Mouse (Mus musculus) bone marrow macrophage, adult 2 months (primary cell): ENCODE results near the gene Selplg. TPM values are rescaled to one million over a fixed set of nuclear protein-coding genes. Genes with fewer than 3 reads are reported as not detected.
"Not testable (repeated sequence)": the region's sequence is repeated elsewhere in the genome, so short reads cannot be mapped to it uniquely, and the experiment has no call there.

Experiments
- H3K27ac ChIP-seq: 2 replicates; pipeline ENCODE4 v1.5.1; 2012; ENCODE audit warnings: low read depth, low read length; ENCODE audit not compliant: insufficient read depth
- H3K4me1 ChIP-seq: 2 replicates; pipeline ENCODE4 v1.6.1; 2012; ENCODE audit warnings: low read length; ENCODE audit not compliant: control insufficient read depth, insufficient read depth
- H3K4me3 ChIP-seq: 2 replicates; pipeline ENCODE4 v1.5.1; 2012; ENCODE audit warnings: mild to moderate bottlenecking, low read length, moderate library complexity; ENCODE audit not compliant: insufficient read depth
- CTCF ChIP-seq: IDR thresholded peaks from 2 replicates; pipeline ENCODE4 v1.5.1; 2012; ENCODE audit warnings: low read depth, mild to moderate bottlenecking, low read length, moderate library complexity
- POLR2A ChIP-seq: IDR thresholded peaks from 2 replicates; pipeline ENCODE4 v1.6.1; 2012; ENCODE audit warnings: mild to moderate bottlenecking, low read depth, low read length, borderline replicate concordance
- polyA plus RNA-seq: library from polyadenylated mRNA; stranded (reverse); fragments of >200 nt; gene quantifications from 2 replicates; pipeline ENCODE4 v1.2.4, GENCODE M21; 2012; ENCODE audit not compliant: missing spikeins, insufficient read depth, insufficient read length

The Selplg gene
- polyA plus RNA-seq, 1 experiment: 365 TPM

DNA sequence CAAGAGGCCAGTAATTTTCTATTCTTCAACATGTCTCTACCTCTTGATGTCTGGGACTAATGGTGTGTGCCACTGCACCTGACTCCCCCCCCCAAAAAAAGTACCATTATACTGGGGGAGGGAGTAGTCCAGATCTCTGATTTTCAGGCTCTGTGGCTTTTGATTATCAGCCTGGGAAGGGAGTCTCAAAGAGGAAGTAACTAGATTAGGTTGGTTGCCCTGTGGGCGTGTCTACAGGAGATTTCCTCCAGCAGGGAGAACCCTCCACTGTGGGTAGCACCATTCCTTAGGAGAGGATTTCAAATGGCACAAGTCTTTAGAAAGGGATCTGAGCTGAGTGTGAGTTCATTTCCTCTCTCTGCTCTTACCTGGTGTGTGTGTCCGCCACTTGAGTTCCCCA, 19.8 kb downstream of the Selplg start:
- Histone ChIP-seq H3K4me1 (peaks cover 10% of the 10 kb centered on the region; the same call in 1 of the 2 replicates), H3K27ac (no peak overlapping the region), H3K4me3 (no peak overlapping the region)
- TF ChIP-seq POLR2A: no peak
- TF ChIP-seq CTCF: no peak

GRCm38 (mm10) chr5:113811824-113812420, 20.5 kb downstream of the Selplg start:
- H3K4me1 ChIP-seq, H3K4me3 ChIP-seq, H3K27ac ChIP-seq: not testable (repeated sequence)

DNA sequence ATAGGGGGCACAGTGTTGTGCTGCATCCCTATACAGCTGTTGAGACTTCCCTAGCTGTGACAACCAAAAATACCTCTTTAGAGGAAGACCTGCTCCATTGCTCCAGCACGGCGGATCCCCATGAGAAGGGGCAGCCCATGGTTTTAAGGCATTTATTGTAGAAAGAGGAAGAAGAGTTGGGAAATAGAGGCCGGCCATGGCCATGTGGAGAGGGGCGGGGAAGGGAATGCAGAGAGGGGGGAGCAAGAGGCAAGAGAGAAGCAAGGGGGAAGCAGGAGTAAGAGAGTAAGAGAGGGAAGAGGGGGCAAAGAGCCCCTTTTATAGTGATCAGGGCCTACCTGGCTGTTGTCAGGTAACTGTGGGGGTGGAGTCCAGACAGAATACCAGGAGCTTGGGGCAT, 22.3 kb downstream of the Selplg start:
- no peak overlapping the region for H3K4me3 ChIP-seq
- no peak overlapping the region for H3K27ac ChIP-seq
- peaks cover 7% of the 10 kb centered on the region; the same call in 1 of the 2 replicates for H3K4me1 ChIP-seq
- TF ChIP-seq CTCF: no peak
- no peak for TF ChIP-seq POLR2A

GRCm38 (mm10) chr5:113808177-113808576, 24.3 kb downstream of the Selplg start:
- Histone ChIP-seq H3K4me1 (peaks cover 7% of the 10 kb centered on the region; the same call in 1 of the 2 replicates), H3K27ac (no peak overlapping the region), H3K4me3 (no peak overlapping the region)
- TF ChIP-seq CTCF (no peak), POLR2A (no peak)

DNA sequence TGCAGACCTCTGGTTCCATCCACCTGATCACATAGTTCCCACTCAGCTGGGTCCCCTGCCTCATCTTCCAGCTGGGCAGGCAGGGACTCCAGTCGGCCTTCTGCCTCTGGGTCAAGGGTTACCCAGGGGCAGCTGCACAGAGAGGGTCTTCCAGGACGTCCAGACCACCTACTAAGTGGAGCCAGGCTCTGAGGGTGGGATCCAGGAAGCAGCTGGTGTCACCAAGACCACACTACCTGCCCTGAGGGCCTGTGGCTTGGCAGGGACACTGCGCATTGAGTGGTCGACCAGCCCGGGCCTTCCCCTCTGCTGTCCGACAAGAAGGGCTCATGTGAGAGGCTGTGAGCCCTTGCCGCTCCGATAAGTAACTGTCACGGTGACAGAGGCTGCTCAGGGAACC, 24.7 kb downstream of the Selplg start:
- no peak for TF ChIP-seq POLR2A
- TF ChIP-seq CTCF: no peak
- Histone ChIP-seq H3K4me1 (peaks cover 7% of the 10 kb centered on the region; the same call in 1 of the 2 replicates), H3K4me3 (no peak overlapping the region), H3K27ac (no peak overlapping the region)

GRCm38 (mm10) chr5:113806414-113806813, 26.0 kb downstream of the Selplg start:
- H3K4me1 ChIP-seq: peaks cover 5% of the 10 kb centered on the region; the same call in 1 of the 2 replicates
- TF ChIP-seq POLR2A (no peak), CTCF (no peak)
- no peak overlapping the region for H3K27ac ChIP-seq
- H3K4me3 ChIP-seq: no peak overlapping the region

- peaks cover 5% of the 10 kb centered on the region; the same call in 1 of the 2 replicates for H3K4me1 ChIP-seq
- no peak overlapping the region for H3K4me3 ChIP-seq
- no peak overlapping the region for H3K27ac ChIP-seq
- TF ChIP-seq CTCF (no peak), POLR2A (no peak)
Observed at GRCm38 (mm10) chr5:113805301-113805700, 27.1 kb downstream of the Selplg start.

DNA sequence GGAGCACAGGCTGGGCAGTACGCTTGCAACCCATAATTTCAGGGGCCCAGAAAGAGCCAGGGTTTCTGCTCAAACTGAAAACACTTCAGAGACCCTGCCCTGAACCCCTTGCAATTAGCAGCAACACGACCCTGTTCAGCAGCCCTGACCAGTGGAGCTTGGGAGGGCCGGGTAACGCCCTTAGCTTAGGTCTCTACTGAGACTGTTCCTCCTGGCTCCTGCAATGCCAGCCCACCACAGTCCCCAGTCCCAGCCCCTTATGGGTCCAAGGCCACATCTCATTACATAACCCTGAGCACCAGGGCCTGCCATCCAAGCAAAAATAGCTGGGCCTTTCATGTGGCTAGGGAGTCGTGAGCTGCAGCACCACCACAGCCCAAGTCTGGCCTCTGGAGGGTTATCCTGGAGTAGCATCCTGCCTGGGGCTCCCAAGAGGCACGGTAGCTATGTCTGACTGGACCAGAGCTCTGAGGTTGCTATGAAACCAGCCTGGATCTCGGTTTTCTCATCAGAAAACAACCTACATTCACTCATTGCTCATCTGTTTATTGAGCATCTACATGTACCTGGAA, 28.0 kb downstream of the Selplg start:
- Histone ChIP-seq H3K27ac (no peak overlapping the region), H3K4me3 (no peak overlapping the region), H3K4me1 (peaks cover 3% of the 10 kb centered on the region; the same call in 1 of the 2 replicates)
- TF ChIP-seq POLR2A (no peak), CTCF (no peak)

- no peak for TF ChIP-seq CTCF
- no peak for TF ChIP-seq POLR2A
- Histone ChIP-seq H3K27ac (no peak within 1 kb of the TSS), H3K4me1 (peaks cover 15% of the 10 kb centered on the region), H3K4me3 (no peak within 1 kb of the TSS)
Observed at GRCm38 (mm10) chr5:113800280-113800679, 32.2 kb downstream of the Selplg start, which contains the start of gene Tmem119. Tmem119 (minus strand) TSS chr5:113800516.

DNA sequence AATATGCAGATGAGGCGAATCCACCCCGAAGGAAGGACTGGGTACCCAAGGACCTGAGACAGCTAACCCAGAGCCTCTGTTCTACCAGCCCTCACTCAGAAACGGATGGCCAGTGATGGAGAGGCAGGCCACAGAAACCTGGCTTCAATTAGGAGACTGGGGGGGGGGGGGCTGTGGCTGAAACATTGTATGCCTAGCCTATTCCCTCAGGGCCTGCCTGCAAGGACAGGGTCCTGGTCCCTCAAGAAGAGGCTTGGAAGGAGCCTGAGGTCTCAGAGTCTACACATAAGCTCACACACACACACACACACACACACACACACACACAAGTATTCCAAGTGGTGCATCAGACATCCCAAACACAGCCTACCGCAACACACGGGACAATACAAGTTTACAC, 32.8 kb downstream of the Selplg start:
- Histone ChIP-seq H3K4me3 (no peak overlapping the region), H3K27ac (no peak overlapping the region), H3K4me1 (peaks cover 15% of the 10 kb centered on the region)
- TF ChIP-seq CTCF (no peak), POLR2A (no peak)

DNA sequence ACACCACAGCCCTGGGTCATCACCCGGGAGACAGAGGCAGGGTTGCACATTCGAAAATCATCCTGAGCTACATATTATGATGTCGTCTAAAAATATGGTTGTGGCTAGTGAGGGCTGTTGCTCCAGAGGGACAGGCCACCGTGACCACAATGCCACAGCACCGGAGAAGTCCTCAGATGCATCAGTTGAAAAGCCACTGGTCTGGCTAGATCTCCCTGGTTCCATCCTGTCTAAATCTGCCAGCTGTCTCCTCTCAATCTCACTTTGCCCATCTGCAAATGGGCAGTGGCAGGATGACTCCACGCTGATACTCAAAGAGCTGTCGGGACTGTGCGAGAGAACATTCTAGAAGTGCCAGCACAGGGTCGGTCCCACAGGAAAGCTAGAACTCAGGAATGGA, 33.9 kb downstream of the Selplg start:
- no peak for TF ChIP-seq CTCF
- no peak for TF ChIP-seq POLR2A
- H3K27ac ChIP-seq: no peak overlapping the region
- no peak overlapping the region for H3K4me3 ChIP-seq
- H3K4me1 ChIP-seq: peaks cover 16% of the 10 kb centered on the region
